Mouse (Mus musculus): ENCODE data around the gene Fgf22.

Fgf22 gene

GRCm38 (mm10) chr10:79754856-79755516 is at the start of gene Fgf22:
Gene Fgf22, plus strand, starts transcription at chr10:79755076.
- DNase-seq (ENCODE audit: low spot score) = peak; percentile 92

GRCm38 (mm10) chr10:79705951-79706350 is 48.9 kb upstream of the Fgf22 start:
- no peak for DNase-seq (ENCODE audit: low spot score)

- no peak for DNase-seq (ENCODE audit: low spot score)
Observed at GRCm38 (mm10) chr10:79706406-79707094, 48.3 kb upstream of the Fgf22 start.

GRCm38 (mm10) chr10:79707162-79707561 is 47.7 kb upstream of the Fgf22 start:
- no peak for DNase-seq (ENCODE audit: low spot score)

- no peak for DNase-seq (ENCODE audit: low spot score)
Observed at GRCm38 (mm10) chr10:79707759-79708158, 47.1 kb upstream of the Fgf22 start.

GRCm38 (mm10) chr10:79708668-79709067 is 46.2 kb upstream of the Fgf22 start:
- no peak for DNase-seq (ENCODE audit: low spot score)

GRCm38 (mm10) chr10:79709307-79709706 is 45.6 kb upstream of the Fgf22 start:
- DNase-seq (ENCODE audit: low spot score) = no peak

GRCm38 (mm10) chr10:79712029-79712428 is 42.8 kb upstream of the Fgf22 start:
- DNase-seq (ENCODE audit: low spot score) = no peak

- peak; percentile 93 for DNase-seq (ENCODE audit: low spot score)
Observed at GRCm38 (mm10) chr10:79712499-79713126, 42.3 kb upstream of the Fgf22 start.

- no peak for DNase-seq (ENCODE audit: low spot score)
Observed at GRCm38 (mm10) chr10:79713163-79713562, 41.7 kb upstream of the Fgf22 start.

- DNase-seq (ENCODE audit: low spot score) = no peak
Observed at GRCm38 (mm10) chr10:79714996-79715395, 39.9 kb upstream of the Fgf22 start.

- DNase-seq (ENCODE audit: low spot score) = no peak
Observed at GRCm38 (mm10) chr10:79716254-79716987, 38.5 kb upstream of the Fgf22 start, which contains the start of gene Hcn2. Gene Hcn2, plus strand, starts transcription at chr10:79716634.

- DNase-seq (ENCODE audit: low spot score) = no peak
Observed at GRCm38 (mm10) chr10:79716988-79717355, 37.9 kb upstream of the Fgf22 start.

GRCm38 (mm10) chr10:79717640-79718357 is 37.1 kb upstream of the Fgf22 start:
- DNase-seq (ENCODE audit: low spot score) = peak; percentile 90

GRCm38 (mm10) chr10:79721089-79721488 is 33.8 kb upstream of the Fgf22 start:
- DNase-seq (ENCODE audit: low spot score) = no peak

- DNase-seq (ENCODE audit: low spot score) = no peak
Observed at GRCm38 (mm10) chr10:79723047-79723446, 31.8 kb upstream of the Fgf22 start.

GRCm38 (mm10) chr10:79723692-79724091 is 31.2 kb upstream of the Fgf22 start:
- DNase-seq (ENCODE audit: low spot score) = no peak

GRCm38 (mm10) chr10:79726090-79726489 is 28.8 kb upstream of the Fgf22 start:
- peak; percentile 71 for DNase-seq (ENCODE audit: low spot score)

- DNase-seq (ENCODE audit: low spot score) = no peak
Observed at GRCm38 (mm10) chr10:79728323-79729249, 26.3 kb upstream of the Fgf22 start.

- DNase-seq (ENCODE audit: low spot score) = no peak
Observed at GRCm38 (mm10) chr10:79729357-79729965, 25.4 kb upstream of the Fgf22 start.
